Mouse (Mus musculus) intestine, embryonic 14.5 days (tissue): Measurements from ENCODE around the gene Smtnl1. TPM values are rescaled to one million over a fixed set of nuclear protein-coding genes. Genes with fewer than 3 reads are reported as not detected.

Experiments
- ATAC-seq: fragments of 200-750 bp; cut with Nextera tagmentation; replicated peaks from 2 replicates; pipeline ENCODE4 v1.8.0; 2017; ENCODE audit warnings: low read depth, moderate number of reproducible peaks, moderate TSS enrichment, moderate library complexity; ENCODE audit not compliant: low FRiP score, low TSS enrichment
- DNase-seq: peaks from one replicate; pipeline ENCODE4 v3.0.0-alpha.2; 2018; ENCODE audit warnings: low spot score
- H3K27ac ChIP-seq: fragments of 300-500 bp; sonication (generic); 2 replicates; pipeline ENCODE4 v1.5.1; 2014; ENCODE audit warnings: low read depth, mild to moderate bottlenecking, control low read depth
- H3K27me3 ChIP-seq: fragments of 300-500 bp; sonication (generic); replicated peaks from 2 replicates; pipeline ENCODE4 v1.6.1; 2014; ENCODE audit warnings: low read length, control low read depth; ENCODE audit not compliant: control insufficient read depth, insufficient read depth
- H3K36me3 ChIP-seq: fragments of 300-500 bp; sonication (generic); 2 replicates; pipeline ENCODE4 v1.6.1; 2014; ENCODE audit warnings: low read length, control low read depth; ENCODE audit not compliant: control insufficient read depth, insufficient read depth
- H3K4me1 ChIP-seq: fragments of 300-500 bp; sonication (generic); replicated peaks from 2 replicates; pipeline ENCODE4 v1.6.1; 2014; ENCODE audit warnings: low read length, control low read depth, mixed read lengths; ENCODE audit not compliant: control insufficient read depth, insufficient read depth
- H3K4me2 ChIP-seq: fragments of 300-500 bp; sonication (generic); 2 replicates; pipeline ENCODE4 v1.6.1; 2014; ENCODE audit warnings: low read length
- H3K4me3 ChIP-seq: fragments of 300-500 bp; sonication (generic); 2 replicates; pipeline ENCODE4 v1.5.1; 2014; ENCODE audit warnings: low read depth, low read length, control low read depth, mixed read lengths
- H3K9ac ChIP-seq: fragments of 300-500 bp; sonication (generic); 2 replicates; pipeline ENCODE4 v1.6.1; 2014; ENCODE audit warnings: mild to moderate bottlenecking, low read length
- H3K9me3 ChIP-seq: fragments of 300-500 bp; sonication (generic); 2 replicates; pipeline ENCODE4 v1.6.1; 2016; ENCODE audit warnings: low read length, control low read depth; ENCODE audit not compliant: control insufficient read depth
- WGBS: fragments of 180-500 bp; shearing (Covaris S2); extraction: QIAGEN DNeasy Blood & Tissue Kit; methylation state at CpG from one replicate; pipeline ENCODE4 v1.1.7; 2014; 5-methylcytosine and 5-hydroxymethylcytosine counted together
- polyA plus RNA-seq: library from polyadenylated mRNA; unstranded; fragments of >200 nt; fragmentation: Nextera tagmentation; extraction: Ambion mirVana; gene quantifications from 2 replicates; pipeline ENCODE4 v1.2.1, GENCODE M21; 2014

Gene Smtnl1
- polyA plus RNA-seq, 1 experiment from 2014 or later, result not detected

DNA sequence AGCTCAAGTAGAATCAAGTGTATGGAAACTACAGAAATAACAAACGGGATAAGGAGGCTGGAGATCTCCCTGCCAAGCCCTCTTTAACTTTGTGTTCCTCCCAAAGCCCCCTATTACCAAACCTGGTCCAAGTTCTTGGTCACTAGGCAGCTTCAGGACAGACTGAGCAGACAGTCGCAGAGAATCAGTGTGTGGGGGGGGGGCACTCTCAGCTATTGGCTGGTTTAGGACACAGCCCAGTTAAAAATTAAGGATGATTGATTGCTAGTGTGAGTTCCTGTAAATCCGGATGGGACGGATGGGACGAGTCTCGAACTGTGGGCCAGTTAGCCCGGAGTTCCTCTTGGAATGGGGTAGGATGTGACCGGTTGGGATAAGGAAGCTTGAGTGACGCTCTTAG is 47.2 kb downstream of the Smtnl1 start, which contains the start of gene Serping1:
Serping1 (minus strand) TSS at position 204 of the 400 bp plus-strand sequence.
- Histone ChIP-seq H3K36me3 (no peaks in the 10 kb centered on the region), H3K4me3 (peak within 1 kb of the TSS; percentile 28), H3K4me2 (peak within 1 kb of the TSS; percentile 58), H3K9me3 (no peaks in the 10 kb centered on the region), H3K27ac (peak within 1 kb of the TSS; percentile 73), H3K9ac (peak within 1 kb of the TSS; percentile 35), H3K4me1 (peaks cover 13% of the 10 kb centered on the region), H3K27me3 (no peaks in the 10 kb centered on the region)
- DNase-seq (no peak), ATAC-seq (peak; percentile 53; the same call in 1 of the 2 replicates)
- 40% methylated on average over 9 of the region's 9 CpGs for WGBS

DNA sequence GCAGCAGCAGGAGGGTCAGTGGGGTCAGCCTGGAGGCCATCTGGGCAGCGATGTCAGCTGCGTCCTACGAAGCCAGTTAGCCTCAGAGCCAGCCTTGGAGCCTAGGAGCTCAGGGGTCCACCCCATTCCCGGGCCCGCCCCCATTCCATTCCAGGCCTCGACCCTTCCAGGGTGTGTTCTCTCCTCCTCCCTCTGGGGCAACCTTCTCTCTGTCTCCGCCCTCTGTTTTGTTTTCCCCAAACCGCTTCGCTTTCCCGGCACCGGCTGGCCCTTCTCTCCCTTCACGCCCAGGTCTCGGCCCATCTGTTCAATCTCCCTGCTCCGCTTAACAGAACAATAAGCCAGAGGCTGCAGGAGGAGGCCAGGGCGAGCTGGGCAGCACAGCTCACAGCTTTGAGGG is 47.7 kb downstream of the Smtnl1 start:
- Histone ChIP-seq H3K4me2 (peak overlapping the region; percentile 58), H3K9me3 (no peaks in the 10 kb centered on the region), H3K27ac (peak overlapping the region; percentile 73), H3K9ac (peak overlapping the region; percentile 35), H3K36me3 (no peaks in the 10 kb centered on the region), H3K4me1 (peaks cover 13% of the 10 kb centered on the region), H3K27me3 (no peaks in the 10 kb centered on the region), H3K4me3 (peak overlapping the region; percentile 28)
- DNase-seq (peak; percentile 74), ATAC-seq (peak; percentile 90)
- 3% methylated on average over 15 of the region's 15 CpGs for WGBS

DNA sequence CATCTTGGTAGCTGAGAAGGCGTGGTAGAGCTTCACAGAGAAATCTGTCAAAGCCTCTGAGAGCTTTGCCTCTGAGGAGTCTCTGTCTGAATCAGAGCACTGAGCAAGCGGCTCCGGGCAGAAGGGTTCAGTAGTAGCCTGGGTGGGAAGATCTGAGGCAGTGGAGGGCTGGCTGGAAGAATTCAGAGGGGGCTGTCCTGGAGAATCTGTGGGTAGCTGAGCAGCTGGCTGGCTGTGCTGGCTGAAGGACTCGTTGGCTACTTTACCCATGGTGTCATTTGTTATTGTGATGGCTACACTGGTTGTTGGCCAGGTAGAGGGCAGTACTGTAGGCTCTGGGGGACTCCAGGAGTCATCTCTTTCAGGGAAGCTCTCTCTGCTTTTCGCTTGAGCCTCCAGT is 49.3 kb downstream of the Smtnl1 start:
- Histone ChIP-seq H3K4me1 (peaks cover 13% of the 10 kb centered on the region), H3K27ac (no peak overlapping the region), H3K9me3 (no peaks in the 10 kb centered on the region), H3K4me2 (no peak overlapping the region), H3K27me3 (no peaks in the 10 kb centered on the region), H3K9ac (no peak overlapping the region), H3K4me3 (no peak overlapping the region), H3K36me3 (0 out of 2 replicates have a peak, but pooled peaks cover 7% of the 10 kb centered on the region)
- WGBS, result 75% methylated on average over 5 of the region's 5 CpGs
- no peak for DNase-seq
- no peak for ATAC-seq

DNA sequence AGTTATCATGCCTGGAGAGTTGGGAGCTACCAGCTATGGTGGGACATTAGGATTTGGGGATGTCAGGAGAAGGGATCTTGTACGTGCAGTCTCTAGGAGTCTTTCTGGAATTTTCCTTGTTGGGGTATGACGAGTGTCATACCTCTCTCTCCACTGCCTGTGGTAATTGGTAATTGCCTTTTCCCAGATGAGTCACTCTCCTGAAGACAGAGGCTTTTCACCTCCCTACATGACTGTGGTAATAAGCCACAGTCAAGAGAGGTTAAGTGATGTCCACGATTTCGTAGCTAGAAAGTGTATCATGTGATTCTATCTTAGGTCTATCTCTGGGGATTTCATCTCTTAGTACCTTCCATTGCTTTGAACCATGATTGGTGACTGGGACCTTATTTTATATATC is 50.0 kb downstream of the Smtnl1 start:
- no peak overlapping the region for H3K9ac ChIP-seq
- no peaks in the 10 kb centered on the region for H3K9me3 ChIP-seq
- 0 out of 2 replicates have a peak, but pooled peaks cover 7% of the 10 kb centered on the region for H3K36me3 ChIP-seq
- H3K4me1 ChIP-seq, result peaks cover 13% of the 10 kb centered on the region
- H3K4me3 ChIP-seq, result no peak overlapping the region
- H3K4me2 ChIP-seq, result no peak overlapping the region
- 90% methylated on average over 4 of the region's 4 CpGs for WGBS
- no peak for ATAC-seq
- no peak for DNase-seq
- H3K27me3 ChIP-seq, result no peaks in the 10 kb centered on the region
- H3K27ac ChIP-seq, result no peak overlapping the region

DNA sequence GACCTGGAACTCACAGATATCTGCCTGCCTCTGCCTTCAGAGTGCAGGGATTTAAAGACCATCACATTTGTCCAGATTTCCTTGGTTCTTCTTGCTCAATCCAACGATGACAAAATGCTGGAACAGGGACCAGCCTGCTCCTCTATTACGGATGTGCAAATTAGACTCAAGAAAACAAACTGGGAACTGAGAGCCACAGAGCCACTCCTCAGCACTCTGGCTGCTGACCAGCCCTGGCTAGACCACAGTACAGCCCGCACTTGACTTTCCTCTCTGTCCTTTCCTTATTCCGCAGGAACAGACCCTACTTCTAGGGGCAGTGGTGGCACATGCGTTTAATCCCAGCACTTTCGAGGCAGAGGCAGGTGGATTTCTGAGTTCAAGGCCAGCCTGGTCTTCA is 52.0 kb downstream of the Smtnl1 start:
- Histone ChIP-seq H3K4me3 (no peak overlapping the region), H3K4me1 (peaks cover 13% of the 10 kb centered on the region), H3K9me3 (no peaks in the 10 kb centered on the region), H3K9ac (no peak overlapping the region), H3K27me3 (no peaks in the 10 kb centered on the region), H3K36me3 (0 out of 2 replicates have a peak, but pooled peaks cover 13% of the 10 kb centered on the region), H3K4me2 (no peak overlapping the region), H3K27ac (no peak overlapping the region)
- DNase-seq, result no peak
- 80% methylated on average over 6 of the region's 6 CpGs for WGBS
- no peak for ATAC-seq

DNA sequence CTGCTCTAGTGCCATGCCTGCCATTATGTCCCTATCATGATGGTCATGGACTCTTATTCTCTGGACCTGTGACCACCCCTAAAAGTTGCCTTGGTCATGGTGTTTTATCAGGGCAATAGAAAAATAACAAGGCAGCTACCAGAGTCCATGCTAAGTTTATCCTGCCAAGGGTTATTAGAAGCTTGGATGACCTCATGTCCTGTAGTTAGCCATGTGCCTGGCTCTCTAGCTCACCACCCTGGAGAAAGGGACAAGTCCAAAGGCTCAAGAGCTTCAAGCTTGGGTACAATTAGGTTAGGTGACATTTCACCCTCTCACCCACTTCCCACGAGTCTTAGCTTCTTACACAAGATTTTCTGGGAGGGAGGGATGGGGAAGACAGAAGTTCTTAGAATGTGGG is 59.6 kb downstream of the Smtnl1 start:
- H3K27me3 ChIP-seq, result no peaks in the 10 kb centered on the region
- 83% methylated on average over 1 of the region's 1 CpGs for WGBS
- H3K27ac ChIP-seq, result no peak overlapping the region
- H3K4me3 ChIP-seq, result no peak overlapping the region
- no peaks in the 10 kb centered on the region for H3K9me3 ChIP-seq
- no peaks in the 10 kb centered on the region for H3K4me1 ChIP-seq
- no peak overlapping the region for H3K9ac ChIP-seq
- no peak overlapping the region for H3K4me2 ChIP-seq
- DNase-seq (no peak), ATAC-seq (no peak)
- H3K36me3 ChIP-seq, result 0 out of 2 replicates have a peak, but pooled peaks cover 10% of the 10 kb centered on the region

DNA sequence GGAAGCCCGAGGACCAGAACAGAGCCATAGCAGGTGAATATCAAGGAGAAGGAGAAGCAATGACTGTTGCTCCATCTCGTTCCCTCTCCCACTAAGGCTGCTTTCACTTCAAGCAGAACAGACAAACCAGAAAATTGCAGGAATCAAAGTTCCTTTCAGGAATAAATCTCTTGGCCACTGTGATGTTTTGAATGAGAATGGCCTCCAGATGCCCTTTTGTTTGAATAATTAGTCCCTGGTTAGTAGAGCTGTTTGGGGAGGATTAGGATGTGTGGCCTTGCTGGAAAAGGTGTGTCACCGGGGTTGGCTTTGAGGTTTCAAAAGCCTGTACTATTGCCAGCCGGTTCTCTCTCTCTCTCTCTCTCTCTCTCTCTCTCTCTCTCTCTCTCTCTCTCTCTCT is 60.2 kb downstream of the Smtnl1 start:
- no peaks in the 10 kb centered on the region for H3K9me3 ChIP-seq
- ATAC-seq (no peak), DNase-seq (no peak)
- no peak overlapping the region for H3K9ac ChIP-seq
- no peak overlapping the region for H3K27ac ChIP-seq
- 62% methylated on average over 4 of the region's 4 CpGs for WGBS
- no peak overlapping the region for H3K4me2 ChIP-seq
- H3K27me3 ChIP-seq, result no peaks in the 10 kb centered on the region
- no peak overlapping the region for H3K4me3 ChIP-seq
- H3K4me1 ChIP-seq, result no peaks in the 10 kb centered on the region
- H3K36me3 ChIP-seq, result 0 out of 2 replicates have a peak, but pooled peaks cover 10% of the 10 kb centered on the region

DNA sequence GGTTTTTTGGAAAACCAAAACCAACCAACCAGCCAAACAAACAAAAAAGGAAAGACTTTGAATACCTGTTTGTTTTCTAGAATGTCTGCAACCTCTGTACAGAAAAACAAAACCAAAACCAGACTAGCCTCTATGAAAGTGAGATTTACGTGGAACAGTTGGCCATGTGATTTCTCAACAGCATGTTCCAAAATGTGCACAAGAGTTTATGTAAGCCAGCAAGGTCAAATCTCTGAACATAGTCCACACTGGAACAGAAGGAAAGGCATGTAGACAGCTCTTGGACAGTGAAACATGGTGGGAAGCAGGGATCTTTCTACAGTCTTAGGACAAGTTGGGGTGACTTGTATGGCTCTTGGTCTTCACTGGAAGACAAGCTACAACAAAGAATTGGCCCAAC is 60.6 kb downstream of the Smtnl1 start:
- no peaks in the 10 kb centered on the region for H3K27me3 ChIP-seq
- 91% methylated on average over 1 of the region's 1 CpGs for WGBS
- H3K27ac ChIP-seq, result no peak overlapping the region
- no peak for DNase-seq
- no peaks in the 10 kb centered on the region for H3K4me1 ChIP-seq
- H3K9me3 ChIP-seq, result no peaks in the 10 kb centered on the region
- H3K9ac ChIP-seq, result no peak overlapping the region
- 0 out of 2 replicates have a peak, but pooled peaks cover 5% of the 10 kb centered on the region for H3K36me3 ChIP-seq
- ATAC-seq, result no peak
- H3K4me2 ChIP-seq, result no peak overlapping the region
- no peak overlapping the region for H3K4me3 ChIP-seq

DNA sequence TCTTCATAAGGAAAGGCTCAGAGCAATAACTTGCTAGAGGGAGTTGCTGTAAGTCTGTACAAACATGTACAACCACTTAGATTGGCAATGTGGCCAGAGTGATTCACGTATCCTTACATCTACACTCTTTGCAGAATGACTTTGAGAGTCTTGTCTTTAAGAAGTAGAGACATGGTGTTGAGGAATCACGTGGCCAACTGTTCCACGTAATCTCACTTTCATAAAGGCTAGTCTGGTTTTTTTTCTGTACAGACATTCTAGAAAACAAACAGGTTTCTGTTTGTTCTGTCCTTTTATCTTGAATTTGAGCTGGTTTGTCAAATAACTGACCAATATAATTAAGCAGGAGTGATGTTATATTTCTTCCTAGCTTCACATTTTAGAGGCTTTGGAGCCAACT is 61.1 kb downstream of the Smtnl1 start:
- 0 out of 2 replicates have a peak, but pooled peaks cover 3% of the 10 kb centered on the region for H3K36me3 ChIP-seq
- H3K4me2 ChIP-seq, result no peak overlapping the region
- DNase-seq (no peak), ATAC-seq (no peak)
- no peaks in the 10 kb centered on the region for H3K27me3 ChIP-seq
- no peak overlapping the region for H3K4me3 ChIP-seq
- H3K27ac ChIP-seq, result no peak overlapping the region
- WGBS, result 80% methylated on average over 3 of the region's 3 CpGs
- no peaks in the 10 kb centered on the region for H3K9me3 ChIP-seq
- H3K9ac ChIP-seq, result no peak overlapping the region
- H3K4me1 ChIP-seq, result no peaks in the 10 kb centered on the region
